Mouse (Mus musculus): Measurements from ENCODE around the gene Hat1. TPM values are rescaled to one million over a fixed set of nuclear protein-coding genes. Genes with fewer than 3 reads are reported as not detected.
A peak's percentile ranks its signal among the peaks of the same experiment; 100 is the strongest.

The Hat1 gene
- polyA plus RNA-seq (2015; fragmentation: Nextera tagmentation; extraction: Ambion mirVana) = 72.8 and 78.8 TPM in 2 replicates

DNA sequence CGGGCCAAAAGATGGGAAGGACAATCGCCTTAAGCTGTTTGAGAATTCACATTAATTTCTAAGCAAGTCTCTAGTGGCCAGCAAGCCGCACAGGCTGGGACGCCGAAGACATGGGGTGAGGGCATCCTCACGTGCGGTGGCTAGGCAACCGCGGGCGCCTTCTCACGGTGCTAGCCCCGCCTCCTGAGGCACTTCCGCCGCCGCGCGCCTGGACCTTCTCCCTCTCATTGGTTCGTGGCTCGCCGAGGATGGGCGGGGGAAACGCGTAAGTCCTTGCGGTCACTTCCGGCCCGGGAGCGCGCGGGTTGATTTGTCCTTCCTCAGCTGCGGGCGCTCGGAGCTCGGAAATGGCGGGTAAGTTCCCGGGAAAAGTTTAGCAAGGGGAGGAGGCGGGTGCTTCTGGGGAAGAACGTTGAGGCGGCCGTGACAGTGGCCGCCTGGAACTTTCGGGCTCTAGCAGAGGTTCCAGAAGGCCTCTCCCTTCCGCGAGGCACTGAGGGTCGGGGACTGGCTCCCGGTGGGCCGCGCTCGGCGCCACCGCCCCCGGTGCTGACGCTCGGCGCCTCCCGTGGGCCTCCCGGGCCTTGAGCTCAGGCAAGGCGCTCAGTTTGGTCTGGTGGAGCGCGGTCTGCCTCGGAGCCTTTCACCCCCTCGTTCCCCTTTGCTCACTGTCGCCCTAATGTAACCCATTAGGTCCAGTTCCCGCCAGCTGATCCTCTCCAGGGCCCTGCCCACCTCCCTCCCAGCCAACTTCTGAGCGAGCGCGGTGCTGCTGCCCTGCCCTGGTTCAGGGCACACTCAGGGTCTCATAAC is at the start of gene Hat1:
Gene Hat1, plus strand, starts transcription at position 8 of the 813 bp plus-strand sequence.
- under 1% methylated on average over 66 of the region's 66 CpGs for WGBS
- Histone ChIP-seq H3K27ac (ENCODE audit: low read length) (peak within 1 kb of the TSS; percentile 44), H3K4me2 (ENCODE audit: low read length) (peak within 1 kb of the TSS; percentile 92), H3K27me3 (replicated peaks; ENCODE audit: control insufficient read depth, insufficient read depth, low read length) (no peaks in the 10 kb centered on the region), H3K36me3 (ENCODE audit: control insufficient read depth, insufficient read depth) (no peaks in the 10 kb centered on the region), H3K4me3 (replicated peaks; ENCODE audit: low read length) (peak within 1 kb of the TSS; percentile 92), H3K4me1 (replicated peaks; ENCODE audit: control insufficient read depth, insufficient read depth, low read length) (peaks cover 7% of the 10 kb centered on the region), H3K9ac (replicated peaks; ENCODE audit: low read depth, low read length) (peak within 1 kb of the TSS; percentile 76), H3K9me3 (ENCODE audit: control insufficient read depth, low read length) (no peaks in the 10 kb centered on the region)
- ATAC-seq = peak; percentile 100

DNA sequence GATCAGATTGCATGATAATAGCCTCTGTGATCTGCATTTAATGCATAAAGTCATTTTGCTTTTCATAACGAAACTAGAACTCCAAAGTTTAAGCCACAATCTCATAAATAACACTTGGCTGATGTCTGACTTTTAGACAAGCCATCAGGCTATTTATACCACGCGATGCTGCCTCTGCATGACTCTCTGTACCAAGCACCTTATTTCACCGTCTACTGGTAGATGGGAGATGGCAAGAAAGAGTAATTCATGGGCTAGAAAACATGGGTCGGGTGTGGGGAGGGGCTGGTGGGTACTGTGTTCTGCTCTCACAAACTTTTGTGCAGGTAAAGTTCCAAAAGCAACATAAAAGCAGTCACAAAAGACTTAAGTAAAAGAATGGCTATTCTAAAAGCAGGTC is 48.6 kb upstream of the Hat1 start:
- peaks cover 9% of the 10 kb centered on the region for H3K36me3 ChIP-seq (ENCODE audit: control insufficient read depth, insufficient read depth)
- H3K9me3 ChIP-seq (ENCODE audit: control insufficient read depth, low read length) = no peaks in the 10 kb centered on the region
- H3K4me2 ChIP-seq (ENCODE audit: low read length) = no peak overlapping the region
- H3K27ac ChIP-seq (ENCODE audit: low read length) = no peak overlapping the region
- no peaks in the 10 kb centered on the region for H3K27me3 ChIP-seq (replicated peaks; ENCODE audit: control insufficient read depth, insufficient read depth, low read length)
- no peaks in the 10 kb centered on the region for H3K4me1 ChIP-seq (replicated peaks; ENCODE audit: control insufficient read depth, insufficient read depth, low read length)
- no peak overlapping the region for H3K4me3 ChIP-seq (replicated peaks; ENCODE audit: low read length)
- ATAC-seq = no peak
- 85% methylated on average over 5 of the region's 5 CpGs for WGBS
- no peak overlapping the region for H3K9ac ChIP-seq (replicated peaks; ENCODE audit: low read depth, low read length)

DNA sequence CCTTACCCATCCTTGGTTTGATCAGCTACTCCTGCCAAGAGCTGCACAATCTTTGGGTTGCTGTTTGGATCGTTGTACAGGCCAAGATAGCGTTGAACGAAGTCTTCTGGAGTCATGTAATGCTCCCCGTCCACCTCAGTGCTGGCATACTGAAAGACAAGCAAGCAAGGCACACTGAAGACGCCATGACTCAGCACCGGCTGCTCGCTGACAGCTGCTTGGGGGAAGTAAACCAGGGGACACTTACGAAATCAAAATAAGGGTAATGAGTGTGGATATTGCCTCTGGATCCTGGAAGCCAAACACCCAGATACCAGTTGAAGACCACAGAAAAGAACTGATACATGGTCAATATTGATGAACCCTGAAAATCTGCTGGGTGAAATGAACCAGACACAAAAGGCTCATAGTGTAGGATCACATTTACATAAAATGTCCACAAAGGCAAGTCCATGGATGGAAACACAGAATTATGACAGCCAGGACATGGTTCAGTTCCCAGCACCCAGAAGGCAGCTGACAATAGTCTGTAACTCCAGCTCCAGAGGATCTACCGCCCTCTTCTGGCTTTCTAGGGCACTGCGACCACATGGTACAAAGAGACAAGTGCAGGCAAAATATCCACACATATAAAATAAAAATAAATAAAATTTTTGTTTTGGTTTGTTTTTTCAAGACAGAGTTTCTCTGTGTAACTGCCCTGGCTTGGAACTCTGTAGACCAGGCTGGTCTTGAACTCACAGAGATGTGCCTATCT is 44.7 kb upstream of the Hat1 start:
- Histone ChIP-seq H3K4me3 (replicated peaks; ENCODE audit: low read length) (no peak overlapping the region), H3K4me1 (replicated peaks; ENCODE audit: control insufficient read depth, insufficient read depth, low read length) (no peaks in the 10 kb centered on the region), H3K9me3 (ENCODE audit: control insufficient read depth, low read length) (no peaks in the 10 kb centered on the region), H3K4me2 (ENCODE audit: low read length) (no peak overlapping the region), H3K36me3 (ENCODE audit: control insufficient read depth, insufficient read depth) (peaks cover 11% of the 10 kb centered on the region), H3K27me3 (replicated peaks; ENCODE audit: control insufficient read depth, insufficient read depth, low read length) (no peaks in the 10 kb centered on the region), H3K27ac (ENCODE audit: low read length) (no peak overlapping the region), H3K9ac (replicated peaks; ENCODE audit: low read depth, low read length) (no peak overlapping the region)
- 96% methylated on average over 10 of the region's 10 CpGs for WGBS
- no peak for ATAC-seq

DNA sequence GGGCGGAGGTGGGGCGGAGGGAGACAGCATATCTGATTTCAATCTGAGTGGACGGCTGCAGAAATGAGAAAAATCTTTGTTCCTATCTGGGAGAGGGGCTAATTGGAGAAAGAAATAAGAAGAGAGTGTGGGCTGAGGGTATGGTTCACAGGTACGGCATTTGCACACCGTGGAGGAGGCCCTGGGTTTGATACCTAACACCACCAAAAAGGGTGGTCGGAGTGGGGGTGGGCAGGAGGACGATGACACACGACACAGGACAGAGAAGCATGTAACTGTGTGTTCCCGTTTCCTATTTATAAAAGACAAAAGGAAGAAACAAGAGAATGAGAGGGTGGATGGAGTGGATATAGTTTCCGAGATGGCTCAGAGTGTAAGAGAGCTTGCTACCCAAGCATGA is 41.6 kb upstream of the Hat1 start:
- H3K9ac ChIP-seq (replicated peaks; ENCODE audit: low read depth, low read length) = no peak overlapping the region
- H3K4me3 ChIP-seq (replicated peaks; ENCODE audit: low read length) = no peak overlapping the region
- H3K9me3 ChIP-seq (ENCODE audit: control insufficient read depth, low read length) = no peaks in the 10 kb centered on the region
- no peak for ATAC-seq
- no peak overlapping the region for H3K4me2 ChIP-seq (ENCODE audit: low read length)
- no peak overlapping the region for H3K27ac ChIP-seq (ENCODE audit: low read length)
- WGBS = 90% methylated on average over 10 of the region's 10 CpGs
- peaks cover 11% of the 10 kb centered on the region for H3K36me3 ChIP-seq (ENCODE audit: control insufficient read depth, insufficient read depth)
- H3K4me1 ChIP-seq (replicated peaks; ENCODE audit: control insufficient read depth, insufficient read depth, low read length) = peaks cover 3% of the 10 kb centered on the region; the same call in 1 of the 2 replicates
- no peaks in the 10 kb centered on the region for H3K27me3 ChIP-seq (replicated peaks; ENCODE audit: control insufficient read depth, insufficient read depth, low read length)

DNA sequence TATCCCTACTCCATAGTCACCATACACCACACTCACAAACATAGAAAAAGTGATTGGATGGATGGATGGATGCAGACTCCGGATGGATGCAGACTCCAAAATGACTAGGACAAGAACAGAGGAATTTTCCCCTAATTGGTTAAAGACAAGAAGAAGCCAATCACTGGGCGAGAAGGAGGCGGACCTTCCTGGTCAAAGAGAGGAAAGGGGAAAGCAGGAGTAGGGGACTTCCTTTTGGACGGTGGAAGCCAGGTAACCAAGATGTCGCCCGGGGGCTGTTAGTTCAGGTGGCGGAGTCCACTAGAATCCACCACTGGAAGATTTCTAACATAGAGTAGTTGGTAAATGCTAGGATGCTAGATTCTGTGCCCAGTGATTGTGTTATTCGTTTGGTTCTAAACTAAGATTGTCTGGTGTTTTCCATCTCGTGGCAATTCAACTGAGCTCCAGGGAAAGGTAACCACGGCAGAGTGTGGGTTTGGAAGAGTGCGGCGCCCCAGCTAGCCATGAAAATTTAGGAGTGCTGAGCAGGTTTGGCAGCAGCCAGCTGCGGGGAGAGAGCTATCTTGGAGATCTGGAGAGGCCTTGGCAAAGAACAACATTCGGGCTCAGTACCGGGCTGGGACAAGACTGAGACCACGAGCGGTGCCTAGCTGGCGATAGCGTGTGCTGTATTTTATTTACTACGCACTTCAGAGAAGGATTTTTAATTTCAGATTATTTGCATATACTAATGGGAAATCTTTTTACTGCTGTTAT is 40.8 kb upstream of the Hat1 start:
- H3K36me3 ChIP-seq (ENCODE audit: control insufficient read depth, insufficient read depth) = peaks cover 11% of the 10 kb centered on the region
- no peaks in the 10 kb centered on the region for H3K27me3 ChIP-seq (replicated peaks; ENCODE audit: control insufficient read depth, insufficient read depth, low read length)
- H3K4me3 ChIP-seq (replicated peaks; ENCODE audit: low read length) = no peak overlapping the region
- no peak overlapping the region for H3K27ac ChIP-seq (ENCODE audit: low read length)
- H3K9ac ChIP-seq (replicated peaks; ENCODE audit: low read depth, low read length) = no peak overlapping the region
- no peaks in the 10 kb centered on the region for H3K9me3 ChIP-seq (ENCODE audit: control insufficient read depth, low read length)
- H3K4me1 ChIP-seq (replicated peaks; ENCODE audit: control insufficient read depth, insufficient read depth, low read length) = peaks cover 3% of the 10 kb centered on the region; the same call in 1 of the 2 replicates
- ATAC-seq = no peak
- no peak overlapping the region for H3K4me2 ChIP-seq (ENCODE audit: low read length)
- WGBS = 94% methylated on average over 20 of the region's 20 CpGs

DNA sequence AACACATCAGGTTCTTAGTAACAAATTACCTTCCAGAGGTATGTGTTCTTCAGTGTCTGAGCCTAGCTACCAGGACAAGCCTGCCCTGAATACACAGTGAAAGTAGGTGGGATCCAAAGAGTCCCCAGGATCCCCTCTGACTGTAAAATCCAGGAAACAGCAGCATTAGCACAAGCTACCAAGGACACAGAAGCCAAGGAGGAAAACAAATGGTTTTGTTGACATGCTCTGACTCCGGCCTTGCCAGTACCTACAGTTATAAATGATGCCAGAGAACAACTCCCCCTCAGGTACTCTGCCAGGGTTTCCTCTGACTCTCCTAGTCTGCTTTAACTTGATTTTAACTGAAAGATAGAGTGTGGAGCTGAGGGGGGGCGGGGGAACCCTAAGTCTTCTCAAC is 39.2 kb upstream of the Hat1 start:
- no peak for ATAC-seq
- Histone ChIP-seq H3K36me3 (ENCODE audit: control insufficient read depth, insufficient read depth) (peaks cover 2% of the 10 kb centered on the region), H3K4me1 (replicated peaks; ENCODE audit: control insufficient read depth, insufficient read depth, low read length) (peaks cover 3% of the 10 kb centered on the region; the same call in 1 of the 2 replicates), H3K27ac (ENCODE audit: low read length) (no peak overlapping the region), H3K9ac (replicated peaks; ENCODE audit: low read depth, low read length) (no peak overlapping the region), H3K9me3 (ENCODE audit: control insufficient read depth, low read length) (no peaks in the 10 kb centered on the region), H3K27me3 (replicated peaks; ENCODE audit: control insufficient read depth, insufficient read depth, low read length) (no peaks in the 10 kb centered on the region), H3K4me3 (replicated peaks; ENCODE audit: low read length) (no peak overlapping the region), H3K4me2 (ENCODE audit: low read length) (no peak overlapping the region)
- WGBS = 82% methylated on average over 2 of the region's 2 CpGs

DNA sequence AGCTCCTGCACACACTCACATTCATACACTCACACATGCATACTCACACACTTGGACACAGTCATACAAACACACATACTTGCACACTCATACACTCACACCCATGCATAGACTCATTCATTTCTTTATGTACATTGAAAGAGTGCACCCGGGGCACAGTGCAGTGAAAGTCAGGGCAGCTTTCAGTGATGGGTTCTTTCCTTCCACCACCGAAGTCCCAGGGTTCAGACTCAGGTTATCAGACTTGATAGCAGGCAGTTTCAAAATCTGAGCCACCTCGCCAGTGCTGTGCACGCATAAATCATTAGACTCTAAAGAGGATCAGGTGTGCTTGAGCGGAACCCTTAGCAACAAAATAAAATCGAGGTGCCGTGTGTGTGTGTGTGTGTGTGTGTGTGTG is 38.6 kb upstream of the Hat1 start:
- Histone ChIP-seq H3K9me3 (ENCODE audit: control insufficient read depth, low read length) (no peaks in the 10 kb centered on the region), H3K9ac (replicated peaks; ENCODE audit: low read depth, low read length) (no peak overlapping the region), H3K27ac (ENCODE audit: low read length) (no peak overlapping the region), H3K4me2 (ENCODE audit: low read length) (no peak overlapping the region), H3K4me3 (replicated peaks; ENCODE audit: low read length) (no peak overlapping the region), H3K36me3 (ENCODE audit: control insufficient read depth, insufficient read depth) (peaks cover 2% of the 10 kb centered on the region), H3K27me3 (replicated peaks; ENCODE audit: control insufficient read depth, insufficient read depth, low read length) (no peaks in the 10 kb centered on the region), H3K4me1 (replicated peaks; ENCODE audit: control insufficient read depth, insufficient read depth, low read length) (peaks cover 3% of the 10 kb centered on the region; the same call in 1 of the 2 replicates)
- ATAC-seq = no peak
- WGBS = 79% methylated on average over 6 of the region's 7 CpGs

DNA sequence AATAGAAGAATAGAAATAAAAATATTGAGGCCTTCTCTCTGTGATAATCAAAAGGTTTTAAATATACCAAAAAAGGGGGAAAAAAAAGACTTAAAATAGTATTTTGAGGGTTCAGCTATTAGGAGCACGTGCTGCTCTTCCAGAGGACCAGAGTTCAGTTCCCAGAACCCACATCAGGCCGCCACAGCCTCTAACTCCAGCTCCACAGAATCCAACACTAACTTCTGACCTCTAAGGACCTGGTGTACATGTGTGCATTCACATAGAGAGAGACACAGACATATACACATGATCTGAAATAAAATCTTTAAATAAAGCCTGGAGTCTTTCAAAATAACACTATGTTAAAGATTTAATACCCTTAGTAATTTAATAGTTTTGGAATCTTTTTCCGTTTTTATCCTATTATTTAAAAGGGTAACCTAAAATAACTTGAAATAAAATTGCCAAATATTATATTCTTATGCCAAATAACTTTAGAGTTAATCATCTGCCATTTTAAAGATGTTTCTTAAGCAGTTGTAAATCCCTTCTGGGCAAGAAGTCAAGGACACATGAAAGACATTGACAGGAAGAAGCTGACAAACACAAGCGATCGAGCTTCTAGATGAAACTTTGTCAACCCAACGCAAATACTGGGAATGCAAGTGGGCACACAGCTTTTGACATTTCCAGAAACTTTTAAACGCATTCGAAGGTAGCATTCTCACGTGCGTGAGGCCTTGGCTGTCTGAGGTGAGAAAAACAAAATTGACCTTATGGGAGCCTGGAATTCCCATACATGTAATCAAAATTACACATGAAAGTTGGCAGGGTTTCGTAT is 37.6 kb upstream of the Hat1 start:
- no peak for ATAC-seq
- WGBS = 90% methylated on average over 11 of the region's 11 CpGs

More for the DNA sequence above, 37.6 kb upstream of the Hat1 start:
- Histone ChIP-seq H3K9me3 (ENCODE audit: control insufficient read depth, low read length) (no peaks in the 10 kb centered on the region), H3K36me3 (ENCODE audit: control insufficient read depth, insufficient read depth) (no peaks in the 10 kb centered on the region; the same call in 1 of the 2 replicates), H3K4me2 (ENCODE audit: low read length) (no peak overlapping the region), H3K27ac (ENCODE audit: low read length) (no peak overlapping the region), H3K9ac (replicated peaks; ENCODE audit: low read depth, low read length) (no peak overlapping the region), H3K27me3 (replicated peaks; ENCODE audit: control insufficient read depth, insufficient read depth, low read length) (no peaks in the 10 kb centered on the region), H3K4me1 (replicated peaks; ENCODE audit: control insufficient read depth, insufficient read depth, low read length) (peaks cover 3% of the 10 kb centered on the region; the same call in 1 of the 2 replicates), H3K4me3 (replicated peaks; ENCODE audit: low read length) (no peak overlapping the region)

Measured in forebrain, embryonic 16.5 days (tissue).